Mouse (Mus musculus) kidney, adult 2 months (tissue): Measurements from ENCODE around the gene Trim41.

Experiments
- CTCF ChIP-seq: fragments of 200-500 bp; conservative IDR thresholded peaks from 2 replicates; pipeline ENCODE4 v1.5.1; 2011; ENCODE audit warnings: low read depth, mild to moderate bottlenecking, control low read depth, low read length, moderate library complexity, mixed read lengths; ENCODE audit not compliant: insufficient read depth, insufficient read length
- POLR2A ChIP-seq: fragments of 200-500 bp; IDR thresholded peaks from one replicate; pipeline ENCODE4 v1.6.1; 2011; ENCODE audit warnings: low read depth, low read length, control low read depth

- no peak for TF ChIP-seq POLR2A
- no peak for TF ChIP-seq CTCF
Observed at GRCm38 (mm10) chr11:48840805-48841204, 23.7 kb upstream of the Trim41 start.
